Mouse (Mus musculus) cerebellum, adult (tissue): Measurements from ENCODE around the gene Anks1b.

Source experiments
- ATAC-seq: cut with Nextera tagmentation; 2 replicates; pipeline ENCODE4 v1.9.2; 2017; ENCODE audit warnings: mild to moderate bottlenecking, moderate library complexity, mixed read lengths; ENCODE audit not compliant: insufficient number of reproducible peaks, low FRiP score, low TSS enrichment

Gene Anks1b

DNA sequence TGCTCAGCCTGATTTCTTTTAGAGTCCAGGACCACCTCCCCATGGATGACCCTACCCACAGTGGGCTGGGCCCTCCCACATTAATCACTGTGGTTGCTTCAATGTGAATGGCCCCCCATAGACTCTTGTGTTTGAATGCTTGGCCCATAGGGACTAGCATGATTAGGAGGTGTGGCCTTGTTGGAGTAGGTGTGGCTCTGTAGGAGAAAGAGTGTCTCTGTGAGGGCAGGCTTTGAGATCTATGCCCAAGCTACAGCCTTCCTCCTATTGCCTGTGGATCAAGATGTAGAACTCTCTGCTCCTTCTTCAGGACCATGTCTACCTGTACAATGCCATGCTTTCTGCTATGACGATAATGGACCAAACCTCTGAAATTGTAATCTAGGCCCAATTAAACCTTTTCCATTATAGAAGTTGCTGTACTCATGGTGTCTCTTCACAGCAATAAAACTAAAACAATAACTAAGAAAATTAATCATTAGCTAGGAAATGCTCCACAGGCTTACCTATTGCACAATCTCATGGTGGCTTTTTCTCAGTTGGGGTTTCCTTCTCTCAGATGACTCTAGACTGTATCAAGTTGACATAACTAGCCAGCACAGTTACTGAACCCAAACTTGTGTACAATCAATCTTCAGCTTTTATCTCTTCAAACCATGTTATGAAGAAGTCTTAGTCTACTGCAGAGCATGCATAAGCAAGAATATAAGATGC, 73.5 kb downstream of the Anks1b start:
- ATAC-seq = no peak

DNA sequence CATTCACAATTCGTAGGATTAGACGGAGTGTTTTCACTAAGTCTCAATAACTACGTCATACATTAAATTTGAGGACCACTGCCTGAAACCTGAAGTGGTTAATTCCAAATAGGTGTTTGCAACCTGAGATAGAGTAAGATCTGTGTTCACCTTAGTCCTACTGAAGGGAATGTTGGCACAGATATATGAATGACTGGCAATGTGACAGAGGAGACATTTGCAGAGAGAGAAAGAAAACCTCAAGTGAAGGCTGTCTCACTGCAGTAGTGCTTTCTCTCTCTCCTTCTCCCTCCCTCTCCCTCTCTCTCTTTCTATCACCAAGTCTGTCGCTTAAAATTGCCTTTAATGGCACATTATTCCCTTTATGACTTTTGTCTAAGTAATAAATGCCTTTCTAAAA, 101.1 kb downstream of the Anks1b start:
- no peak for ATAC-seq

DNA sequence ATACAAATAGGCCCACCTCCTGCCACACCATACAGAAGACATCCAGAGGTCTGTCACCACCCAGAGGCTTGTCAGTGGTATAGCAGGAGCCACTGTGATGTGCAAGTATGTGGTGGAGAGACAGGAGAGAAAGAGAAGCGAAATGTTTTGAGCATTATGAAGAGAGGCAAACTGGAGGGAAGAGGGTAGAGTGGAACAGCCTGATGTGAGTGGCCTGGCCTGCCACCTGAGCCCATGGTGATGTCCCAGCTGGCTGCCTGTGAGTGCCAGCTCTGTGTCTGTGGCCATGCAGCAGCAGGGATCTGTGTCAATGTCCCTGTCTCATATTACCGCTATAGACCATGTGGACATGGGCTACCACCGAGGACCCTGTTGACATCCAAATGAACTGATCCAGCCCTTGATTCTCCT, 102.1 kb downstream of the Anks1b start:
- peak; percentile 77 for ATAC-seq

DNA sequence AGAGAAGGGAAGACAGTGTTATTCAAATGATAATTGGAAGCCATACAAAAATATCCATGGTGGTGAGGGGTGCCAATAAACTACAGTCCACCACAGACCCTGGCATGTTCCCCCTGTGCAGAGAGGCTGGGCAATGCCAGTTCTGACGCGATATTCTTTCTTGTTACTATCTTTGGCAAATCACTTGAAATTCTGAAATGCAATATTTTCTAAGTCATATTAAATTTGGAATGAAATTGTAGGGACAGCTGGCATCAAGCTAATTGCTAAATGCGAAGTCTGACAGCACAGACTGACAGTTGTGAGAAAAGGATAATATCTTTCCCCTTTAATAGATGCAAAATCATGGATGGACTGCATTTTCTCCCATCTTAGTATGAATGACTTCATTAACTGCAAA, 103.3 kb downstream of the Anks1b start:
- no peak for ATAC-seq

DNA sequence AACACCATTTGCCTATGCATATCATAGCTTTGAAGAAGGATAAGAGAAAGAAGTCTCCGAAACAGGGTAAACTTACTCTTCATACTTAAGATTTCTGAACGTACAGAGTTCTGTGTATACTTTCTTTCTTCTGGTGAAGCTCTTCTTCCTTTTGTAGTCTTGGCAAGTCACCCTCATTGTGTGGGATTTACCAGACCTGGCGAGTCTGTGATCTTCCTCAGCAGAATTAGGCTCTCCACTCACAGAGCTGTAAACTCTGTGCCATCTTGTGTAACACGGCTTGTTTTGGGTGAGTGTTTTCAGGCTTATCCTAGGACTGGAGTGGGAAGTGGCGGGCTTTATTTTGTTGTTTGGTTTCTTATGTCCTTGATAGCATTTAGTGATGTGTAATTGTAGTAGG, 120.9 kb downstream of the Anks1b start:
- ATAC-seq = no peak

DNA sequence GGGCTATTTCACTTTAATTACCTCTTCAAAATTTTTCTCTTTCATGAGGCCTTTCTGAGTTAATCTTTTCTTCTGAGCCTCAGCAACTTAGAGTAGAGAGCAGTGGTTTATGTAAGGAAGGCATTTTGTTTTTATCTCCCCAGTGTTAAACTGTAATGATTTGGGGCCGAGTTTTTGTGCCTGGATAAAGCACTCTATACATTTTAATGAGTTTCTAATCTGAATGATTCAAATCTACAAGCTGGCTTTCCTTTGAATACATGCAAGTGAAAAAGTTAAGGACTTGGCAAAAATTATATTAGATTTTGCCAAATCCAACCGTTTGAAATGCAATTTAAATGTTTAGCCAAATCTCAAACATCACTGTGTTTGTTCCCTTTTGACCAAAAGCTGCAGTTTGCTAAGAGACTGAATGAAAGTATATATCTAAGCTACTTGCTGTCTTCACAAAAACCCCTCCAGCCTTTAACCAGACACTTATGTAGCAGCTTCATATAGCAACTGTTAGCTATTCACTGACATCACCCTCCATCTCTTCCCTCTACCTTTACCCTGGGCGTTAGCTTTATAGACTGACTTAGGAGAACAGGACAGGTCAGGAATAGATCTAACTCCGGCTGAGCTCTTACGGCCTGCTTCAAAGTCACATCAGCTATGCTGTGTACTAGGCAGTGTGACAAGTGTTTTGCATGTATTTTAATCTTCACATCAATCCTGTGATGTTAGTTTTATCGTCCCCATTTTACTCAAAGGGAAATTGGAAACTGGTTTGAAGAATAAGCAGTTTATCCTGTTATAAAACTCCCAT, 122.5 kb downstream of the Anks1b start:
- no peak for ATAC-seq

DNA sequence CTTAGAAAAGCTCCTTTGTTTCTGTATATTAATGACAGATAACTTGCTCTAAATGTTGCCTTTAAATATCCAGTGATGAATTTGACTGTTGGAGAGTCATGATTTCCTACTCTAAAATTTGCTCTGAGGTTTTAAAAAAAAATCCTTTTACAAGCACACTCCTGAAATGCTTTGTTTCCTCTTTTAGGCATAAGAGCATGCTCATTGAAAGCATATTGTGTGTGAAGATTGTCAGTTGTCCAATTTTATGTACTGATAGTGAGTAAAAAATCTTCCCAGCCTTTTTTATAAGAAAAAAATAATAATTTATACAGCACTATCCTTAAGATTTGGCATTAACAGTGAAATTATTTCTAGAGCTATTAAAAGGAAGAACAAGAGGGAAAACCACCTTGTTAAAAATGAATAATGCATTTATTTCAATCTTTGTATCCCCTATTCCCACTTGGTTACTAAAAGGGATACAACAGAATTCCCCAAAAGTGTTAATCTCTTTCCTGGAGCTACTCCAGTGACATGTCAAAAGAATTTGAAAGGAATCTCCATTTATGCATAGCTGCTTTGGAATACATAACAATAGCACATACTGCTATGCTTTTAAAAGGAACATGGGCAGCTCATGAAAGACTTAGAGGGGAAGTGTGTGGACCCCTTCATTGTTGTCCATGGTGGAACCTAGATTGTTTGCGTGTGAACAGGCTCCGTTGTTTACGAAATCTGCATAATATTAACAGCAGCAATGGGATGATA, 130.8 kb downstream of the Anks1b start:
- no peak for ATAC-seq

DNA sequence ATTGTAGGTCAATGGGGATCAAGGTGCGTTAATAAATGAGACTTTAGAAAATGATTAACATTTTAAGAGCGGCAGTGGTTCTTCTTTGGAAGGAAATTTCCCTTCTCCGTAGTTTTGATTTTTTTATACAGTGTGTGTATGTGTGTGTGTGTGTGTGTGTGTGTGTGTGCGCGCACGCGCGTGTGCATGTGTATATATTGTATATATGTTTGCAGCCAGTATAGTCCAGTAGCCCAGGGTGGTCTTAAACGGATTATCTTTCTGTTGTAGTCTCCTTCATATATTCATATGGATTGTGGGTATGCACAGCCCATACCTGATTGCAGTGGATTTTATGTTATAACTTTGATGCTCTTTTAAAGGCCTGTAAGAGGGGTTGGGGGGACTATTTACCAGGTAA, 131.6 kb downstream of the Anks1b start:
- no peak for ATAC-seq

DNA sequence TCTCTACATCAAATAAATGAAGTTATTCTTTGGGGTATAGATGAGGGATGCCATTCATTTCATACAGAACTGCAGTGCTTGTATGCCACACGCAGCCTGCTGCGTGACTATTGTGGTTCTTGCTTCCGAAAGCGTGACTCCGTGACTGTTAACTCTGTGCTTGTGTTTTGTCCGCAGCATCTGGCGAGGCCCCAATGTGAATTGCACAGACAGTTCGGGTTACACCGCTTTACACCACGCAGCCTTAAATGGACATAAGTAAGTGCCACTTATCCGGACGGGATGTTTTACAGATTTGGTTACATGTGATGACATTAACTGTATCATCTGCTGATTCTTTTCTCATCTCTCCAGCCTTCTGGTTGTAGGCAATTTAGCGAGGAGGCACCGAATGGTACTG, 159.7 kb downstream of the Anks1b start:
- no peak for ATAC-seq

DNA sequence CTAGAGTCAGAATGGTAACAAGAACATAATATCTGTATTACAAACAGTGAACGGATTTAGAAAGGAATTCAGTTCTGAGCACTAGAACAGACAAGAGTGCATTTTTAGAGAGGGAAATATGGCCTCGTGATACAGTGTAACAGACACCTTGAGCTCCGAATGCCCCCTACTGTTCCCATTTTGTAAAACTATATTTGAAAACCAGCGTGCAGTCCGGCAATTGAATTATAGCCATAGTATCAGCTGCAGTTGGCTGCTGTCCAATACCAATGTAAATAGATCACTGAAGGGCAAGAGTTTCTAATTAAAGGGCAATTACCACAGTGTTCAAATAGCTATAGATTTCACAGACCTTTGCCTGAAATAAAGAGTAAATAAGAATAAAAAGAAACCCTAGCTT, 170.0 kb downstream of the Anks1b start:
- peak; percentile 64; the same call in 1 of the 2 replicates for ATAC-seq

DNA sequence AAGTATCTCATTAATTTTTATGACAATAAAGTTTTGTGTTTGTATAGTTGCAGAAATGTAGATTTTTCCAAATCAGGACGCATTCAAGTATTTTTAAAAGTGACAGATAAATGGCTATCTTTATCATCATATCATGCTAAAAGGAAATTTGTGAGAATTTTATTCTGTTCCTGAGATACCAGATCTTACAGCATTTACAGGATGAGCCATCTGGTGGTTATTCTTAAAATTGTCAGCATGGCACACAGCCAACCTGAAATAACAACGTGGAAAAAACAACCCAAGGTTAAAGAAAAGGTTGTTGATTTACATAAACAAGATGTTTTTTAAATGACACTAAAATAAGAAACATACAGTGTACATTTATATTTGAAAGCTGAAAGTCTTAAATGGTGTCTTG, 170.5 kb downstream of the Anks1b start:
- no peak for ATAC-seq

DNA sequence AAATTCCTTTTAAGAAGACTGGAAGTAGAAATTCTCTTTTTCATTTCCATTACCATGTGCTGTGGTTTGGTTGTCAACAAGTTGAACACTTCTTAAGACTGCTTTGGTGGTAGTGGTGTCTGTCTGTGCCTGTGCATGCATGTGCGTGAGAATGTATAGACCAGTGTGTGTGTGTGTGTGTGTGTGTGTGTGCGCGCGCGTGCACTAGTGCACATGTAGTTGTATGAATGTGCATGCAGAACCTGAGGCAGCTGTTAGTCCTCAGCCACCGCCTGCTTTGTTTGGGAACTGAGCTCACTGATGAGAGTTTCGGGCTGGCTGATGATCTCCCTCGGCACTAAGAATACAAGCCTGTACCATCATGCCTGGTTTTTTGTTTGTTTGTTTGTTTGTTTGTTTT, 170.9 kb downstream of the Anks1b start:
- no peak for ATAC-seq

DNA sequence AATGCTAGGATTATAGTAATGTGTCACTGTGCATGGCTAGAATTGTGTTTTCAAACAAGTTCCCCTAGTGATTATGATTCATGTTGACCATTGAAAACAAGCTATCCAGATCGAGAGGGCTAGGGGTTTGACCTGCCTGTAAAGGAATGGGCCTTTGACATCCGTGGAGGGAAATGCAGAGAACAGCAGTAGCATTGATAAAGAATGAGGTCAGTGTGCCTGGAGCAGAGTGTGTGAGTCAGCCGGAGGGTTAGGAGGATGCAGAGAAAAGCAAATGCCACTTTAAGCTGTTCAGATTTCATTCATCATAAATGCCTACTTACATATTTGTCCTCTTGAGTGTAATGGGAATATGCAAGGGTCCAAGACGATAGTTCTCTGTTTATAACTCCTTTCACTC, 195.3 kb downstream of the Anks1b start:
- ATAC-seq = no peak

DNA sequence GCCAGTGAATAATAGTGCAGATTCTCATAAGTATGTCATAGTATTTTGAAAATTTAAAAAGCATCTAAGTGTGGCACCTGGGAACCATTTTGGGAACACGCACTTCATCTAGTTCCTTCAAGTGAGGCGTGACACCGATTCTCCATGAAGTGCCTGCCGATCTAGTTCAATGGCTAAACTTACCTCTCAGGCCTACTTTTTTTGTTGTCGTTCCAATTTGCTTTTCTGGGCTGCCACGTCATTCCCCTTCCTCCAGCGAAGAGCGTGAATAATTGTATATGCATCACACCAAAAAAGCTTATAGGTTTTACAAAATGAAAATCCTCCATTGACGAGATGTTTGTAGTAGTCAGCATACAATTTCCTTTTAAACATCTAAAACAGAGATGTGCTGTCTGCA, 204.6 kb downstream of the Anks1b start:
- ATAC-seq = no peak

DNA sequence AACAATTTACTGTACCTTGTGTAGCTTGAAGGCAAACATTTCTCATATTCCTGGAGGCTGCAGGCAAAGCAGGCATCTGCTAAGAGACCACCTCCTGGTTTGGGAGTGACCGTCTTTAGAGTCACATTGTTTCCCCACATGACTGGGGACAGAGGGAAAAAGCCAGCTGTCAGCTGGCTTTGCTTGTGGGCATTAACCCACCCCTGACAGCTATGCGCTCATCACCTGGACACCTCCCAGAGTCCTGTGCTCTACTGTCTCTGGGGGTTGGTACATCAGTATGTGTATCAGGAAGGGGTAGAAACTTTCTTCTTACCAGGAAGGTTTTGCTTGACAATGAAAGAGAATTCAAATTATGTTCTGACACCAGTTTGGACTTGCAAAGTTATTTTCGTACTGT, 207.8 kb downstream of the Anks1b start:
- peak; percentile 70 for ATAC-seq

DNA sequence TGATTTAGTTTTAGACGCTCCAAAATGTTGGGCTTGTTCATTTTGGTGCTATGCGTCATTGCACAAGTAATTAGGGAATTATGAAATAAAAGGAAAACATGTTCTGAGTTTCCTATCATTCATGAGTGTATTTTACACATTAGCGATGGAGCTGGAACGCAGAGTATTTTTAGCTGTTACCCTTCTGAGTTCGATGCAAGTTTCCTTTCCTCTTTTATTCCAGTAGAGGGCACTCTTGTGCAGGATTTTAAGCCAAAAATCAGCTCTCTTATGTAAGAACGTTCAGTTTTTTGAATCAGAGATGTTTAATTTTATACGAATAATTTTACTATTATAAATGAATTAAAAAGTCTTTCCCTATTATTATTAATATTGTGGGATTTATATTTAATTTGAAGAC, 208.3 kb downstream of the Anks1b start:
- ATAC-seq = peak; percentile 43; the same call in 1 of the 2 replicates

DNA sequence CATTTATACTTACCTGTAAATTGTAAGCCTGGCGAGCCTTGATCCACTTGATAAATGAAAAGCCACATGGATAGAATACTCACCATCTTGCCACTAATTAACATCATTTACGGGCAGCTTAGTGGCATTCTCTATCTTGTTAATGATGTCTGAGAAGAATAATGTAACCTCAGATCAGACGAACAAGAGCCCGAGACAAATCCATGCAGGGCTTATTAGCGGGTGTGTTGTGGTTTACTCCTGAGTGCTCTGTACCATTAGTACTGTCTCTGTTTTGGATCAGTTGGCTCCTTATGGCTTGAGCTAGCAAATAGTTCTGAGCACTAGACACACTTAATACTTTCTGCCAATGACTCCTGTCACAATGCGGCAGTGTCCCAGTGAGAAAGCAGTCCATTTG, 220.6 kb downstream of the Anks1b start:
- ATAC-seq = no peak

DNA sequence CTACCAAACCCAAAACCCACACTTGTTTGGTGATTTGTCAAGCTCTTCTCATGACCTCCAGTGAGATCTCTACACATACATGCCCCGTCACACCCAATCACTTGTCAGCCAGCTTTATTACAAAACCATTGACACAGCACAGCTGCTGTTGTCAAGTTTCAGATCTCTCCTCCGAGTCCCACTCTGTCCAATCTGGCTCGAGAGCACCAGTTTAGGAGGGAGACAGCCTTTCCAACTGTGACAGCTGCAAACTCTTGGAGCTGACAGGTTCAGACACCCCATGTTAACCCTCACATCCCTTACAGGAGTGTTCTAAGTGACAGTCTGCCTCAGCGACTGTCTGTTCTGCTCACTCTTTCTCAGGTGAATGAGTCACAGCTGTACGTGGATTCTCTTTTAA, 239.4 kb downstream of the Anks1b start:
- no peak for ATAC-seq

DNA sequence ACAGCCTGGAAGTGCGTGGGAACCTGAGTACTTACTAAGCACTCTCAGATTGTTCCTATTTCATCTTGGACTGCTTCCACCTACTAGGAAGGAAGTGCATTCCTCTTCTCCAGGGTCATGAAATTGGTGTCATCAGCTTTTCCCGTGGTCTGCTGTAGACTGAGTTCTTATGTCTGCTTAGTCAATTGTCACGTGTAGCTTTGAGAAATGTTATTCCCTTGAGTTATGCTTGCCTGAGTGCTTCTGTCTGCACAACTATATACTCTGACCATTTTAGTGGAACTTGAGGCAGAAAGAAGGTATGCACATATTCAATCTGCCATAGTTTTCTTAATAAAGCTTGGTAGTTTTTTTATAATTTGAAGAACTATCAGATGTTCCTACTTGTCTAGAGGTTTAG, 243.6 kb downstream of the Anks1b start:
- ATAC-seq = no peak

DNA sequence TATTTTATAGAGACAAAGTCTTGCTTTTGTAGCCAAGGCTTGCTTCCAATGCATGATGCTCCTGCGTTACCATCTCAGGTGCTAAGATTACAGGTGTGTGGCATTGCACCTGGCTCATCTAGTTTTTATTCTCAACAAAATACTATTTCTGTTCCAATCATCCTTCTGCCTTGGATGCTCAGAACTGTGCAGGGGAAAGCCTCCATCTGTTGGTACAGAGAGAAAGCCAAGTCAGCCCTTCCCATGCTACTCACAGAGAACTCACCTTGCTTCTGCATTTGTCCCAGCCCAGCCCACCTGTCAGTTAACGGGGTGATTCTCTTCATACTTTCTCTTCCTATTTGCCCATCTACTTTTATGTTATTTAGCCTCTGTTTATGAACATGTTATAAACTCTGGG, 244.5 kb downstream of the Anks1b start:
- ATAC-seq = peak; percentile 78

DNA sequence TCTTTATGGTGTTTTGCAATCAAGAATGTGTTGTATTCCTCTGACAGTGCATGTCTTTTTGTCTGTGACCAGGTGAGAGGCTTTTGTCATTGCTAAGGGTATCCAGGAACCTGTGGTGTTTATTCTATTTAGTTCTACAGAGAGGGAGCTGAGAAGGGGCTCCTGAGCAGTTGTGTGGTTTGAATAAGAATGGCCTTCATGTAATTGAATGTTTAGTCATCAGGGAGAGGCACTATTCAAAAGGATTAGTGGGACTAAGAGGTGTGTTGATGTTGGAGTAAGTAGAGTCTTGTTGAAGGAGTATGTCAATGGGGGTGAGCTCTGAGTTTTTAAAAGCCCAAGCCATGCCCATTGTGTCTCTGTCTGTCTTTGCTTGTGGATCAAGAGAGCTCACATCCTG, 264.2 kb downstream of the Anks1b start:
- no peak for ATAC-seq
